Mouse (Mus musculus): ENCODE measurements around the gene Lrrc4c. TPM values are rescaled to one million over a fixed set of nuclear protein-coding genes. Genes with fewer than 3 reads are reported as not detected.
A peak's percentile ranks its signal among the peaks of the same experiment; 100 is the strongest.

Gene Lrrc4c
- polyA plus RNA-seq, 1 experiment from 2014 or later, result 24.3 TPM

DNA sequence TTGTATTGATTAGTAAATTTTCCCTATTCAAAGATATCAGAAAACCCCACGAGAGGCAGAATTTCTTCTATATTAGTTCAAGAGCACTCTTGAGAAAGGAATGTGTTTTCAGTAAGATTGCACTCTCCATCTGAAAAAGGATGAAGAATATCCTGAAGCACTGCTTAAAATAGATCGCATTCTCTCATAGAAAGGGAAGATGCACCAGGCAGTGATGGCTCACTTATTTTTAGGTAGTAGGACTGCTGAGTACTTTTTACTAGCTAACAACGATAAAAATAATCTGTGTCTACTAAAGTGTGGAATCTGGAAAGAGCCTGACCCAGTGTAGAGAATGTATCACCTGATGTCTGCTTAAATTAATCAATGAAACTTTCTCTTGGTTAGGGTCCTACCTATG is 820.5 kb downstream of the Lrrc4c start:
- Histone ChIP-seq H3K36me3 (no peaks in the 10 kb centered on the region), H3K4me2 (replicated peaks) (no peak overlapping the region), H3K27ac (replicated peaks) (no peak overlapping the region), H3K9me3 (no peaks in the 10 kb centered on the region), H3K9ac (replicated peaks) (no peak overlapping the region), H3K4me1 (no peaks in the 10 kb centered on the region), H3K4me3 (no peak overlapping the region), H3K27me3 (no peaks in the 10 kb centered on the region)
- 90% methylated on average over 3 of the region's 3 CpGs for WGBS
- no peak for ATAC-seq (replicated peaks)

DNA sequence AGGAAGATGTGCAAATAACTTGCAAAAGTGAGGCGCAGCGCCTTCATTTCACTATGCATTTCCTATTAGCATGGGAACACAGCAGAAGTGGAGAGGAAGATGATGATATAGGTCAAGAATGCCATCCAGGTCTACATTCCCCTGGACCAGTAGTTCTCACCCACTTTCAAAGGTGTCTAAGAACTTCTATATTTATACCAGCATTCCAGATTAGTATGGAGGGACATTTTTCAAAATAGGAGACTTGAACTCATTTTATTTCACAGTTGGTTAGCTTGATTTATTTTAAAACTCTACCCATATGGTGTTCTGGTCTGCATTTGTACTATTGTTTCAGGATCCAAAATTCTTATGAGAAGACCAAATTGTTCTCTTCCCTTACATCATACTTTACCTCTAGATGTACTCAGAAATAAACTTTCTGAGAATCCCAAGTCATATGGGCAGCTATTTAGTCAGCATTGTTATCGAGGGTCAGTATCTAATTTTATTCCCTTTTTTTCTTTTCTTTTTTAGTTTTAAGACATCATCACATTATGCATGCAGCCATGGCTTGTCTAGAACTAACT is 833.7 kb downstream of the Lrrc4c start:
- Histone ChIP-seq H3K27ac (replicated peaks) (no peak overlapping the region), H3K9ac (replicated peaks) (no peak overlapping the region), H3K4me3 (no peak overlapping the region), H3K9me3 (no peaks in the 10 kb centered on the region), H3K27me3 (no peaks in the 10 kb centered on the region), H3K4me2 (replicated peaks) (no peak overlapping the region), H3K36me3 (no peaks in the 10 kb centered on the region), H3K4me1 (no peaks in the 10 kb centered on the region)
- WGBS, result 91% methylated on average over 3 of the region's 3 CpGs
- ATAC-seq (replicated peaks), result no peak

DNA sequence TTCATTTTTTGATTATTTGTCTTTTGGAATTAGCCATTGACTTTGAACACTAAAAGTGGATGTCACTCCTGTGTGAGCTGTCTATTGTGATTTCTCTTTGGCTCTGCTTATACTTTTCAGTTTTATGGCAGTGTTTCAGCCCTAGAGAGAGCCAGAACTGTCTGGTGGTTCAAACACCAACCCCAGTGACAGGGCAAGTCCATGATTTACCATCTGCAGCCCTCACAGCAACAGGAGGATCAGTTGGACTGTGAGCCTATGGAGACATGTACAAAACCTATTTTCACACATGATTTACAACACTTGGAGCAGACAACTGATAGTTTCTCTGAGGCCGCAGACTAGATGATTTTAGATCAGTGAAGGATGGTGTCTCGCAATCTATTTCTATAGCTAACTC is 847.8 kb downstream of the Lrrc4c start:
- ATAC-seq (replicated peaks), result peak; percentile 46; the same call in 1 of the 2 replicates
- Histone ChIP-seq H3K4me2 (replicated peaks) (no peak overlapping the region), H3K27ac (replicated peaks) (no peak overlapping the region), H3K9ac (replicated peaks) (no peak overlapping the region), H3K27me3 (no peaks in the 10 kb centered on the region), H3K36me3 (no peaks in the 10 kb centered on the region), H3K9me3 (no peaks in the 10 kb centered on the region), H3K4me1 (no peaks in the 10 kb centered on the region), H3K4me3 (no peak overlapping the region)
- WGBS, result 78% methylated on average over 2 of the region's 2 CpGs

DNA sequence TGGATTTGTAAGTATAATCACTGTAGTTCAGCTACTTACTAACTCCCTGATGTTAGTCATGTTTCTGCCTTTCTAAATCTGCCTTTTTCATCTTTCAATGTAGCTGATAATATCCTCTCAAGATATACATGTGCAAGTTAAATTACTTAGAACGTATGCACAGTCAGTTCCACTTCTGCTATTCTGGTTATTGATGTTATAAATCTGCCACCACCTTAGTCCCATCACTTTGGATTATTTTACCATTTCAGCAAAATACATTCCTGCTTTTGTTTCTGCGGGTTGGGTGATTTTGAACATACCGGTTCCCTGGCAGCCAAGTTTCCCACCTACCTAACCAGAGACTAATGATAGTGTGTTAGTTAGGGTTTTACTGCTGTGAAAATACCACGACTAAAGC is 860.4 kb downstream of the Lrrc4c start:
- no peaks in the 10 kb centered on the region for H3K27me3 ChIP-seq
- no peak overlapping the region for H3K9ac ChIP-seq (replicated peaks)
- no peak overlapping the region for H3K4me2 ChIP-seq (replicated peaks)
- H3K4me1 ChIP-seq, result no peaks in the 10 kb centered on the region
- no peaks in the 10 kb centered on the region for H3K36me3 ChIP-seq
- WGBS, result 88% methylated on average over 4 of the region's 4 CpGs
- H3K27ac ChIP-seq (replicated peaks), result no peak overlapping the region
- H3K4me3 ChIP-seq, result no peak overlapping the region
- no peak for ATAC-seq (replicated peaks)
- H3K9me3 ChIP-seq, result no peaks in the 10 kb centered on the region

DNA sequence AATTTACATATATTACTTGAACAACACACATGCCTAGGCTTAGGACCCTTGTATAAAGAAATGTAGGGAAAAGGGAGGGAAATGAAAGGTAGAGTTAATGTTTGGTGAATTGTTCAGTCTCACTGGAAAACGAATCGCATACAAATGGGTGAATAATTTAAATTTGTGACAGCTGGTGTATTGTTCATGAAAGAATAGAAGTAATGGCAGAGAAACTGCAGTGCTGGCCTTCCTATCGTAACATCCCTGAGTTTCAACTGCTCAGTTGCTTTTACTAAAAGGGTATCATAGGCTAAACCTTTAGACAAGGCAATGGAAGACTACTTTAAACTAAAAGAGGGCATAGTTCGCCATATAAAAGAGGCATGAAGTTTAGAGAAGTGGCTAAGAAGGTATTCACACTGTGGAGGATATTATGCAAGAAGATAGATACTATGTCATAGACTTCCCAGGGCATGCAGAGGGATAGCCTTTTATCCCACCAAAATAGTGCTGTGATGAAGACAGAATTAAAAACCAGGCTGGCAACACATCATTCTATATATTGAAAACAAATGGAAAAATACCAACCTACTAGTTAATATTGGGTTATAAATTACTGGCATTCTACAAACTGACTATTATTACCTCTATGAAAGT is 879.1 kb downstream of the Lrrc4c start:
- Histone ChIP-seq H3K4me3 (no peak overlapping the region), H3K36me3 (no peaks in the 10 kb centered on the region), H3K9ac (replicated peaks) (no peak overlapping the region), H3K4me1 (peaks cover 4% of the 10 kb centered on the region; the same call in 1 of the 2 replicates), H3K27ac (replicated peaks) (no peak overlapping the region), H3K4me2 (replicated peaks) (no peak overlapping the region), H3K9me3 (no peaks in the 10 kb centered on the region), H3K27me3 (no peaks in the 10 kb centered on the region)
- WGBS, result 28% methylated on average over 4 of the region's 4 CpGs
- no peak for ATAC-seq (replicated peaks)

DNA sequence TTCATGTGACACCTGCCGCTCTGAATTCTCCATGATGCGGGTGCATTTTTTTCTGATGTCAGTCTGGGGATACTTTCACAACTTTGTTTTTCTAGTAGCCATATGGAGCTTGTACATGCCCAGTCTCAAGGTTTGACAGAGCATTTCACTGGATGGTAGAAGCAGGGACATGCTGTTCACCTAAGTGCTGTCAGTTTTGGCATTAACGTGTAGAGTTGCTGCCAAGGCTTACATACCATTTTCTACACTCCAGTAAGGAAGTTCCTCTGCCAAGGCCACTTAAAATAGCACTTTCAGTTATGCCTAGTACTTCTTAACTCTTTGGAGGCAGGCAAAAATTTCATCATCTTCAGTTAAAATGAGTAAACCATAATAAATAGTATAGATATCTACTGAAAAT is 915.0 kb downstream of the Lrrc4c start:
- Histone ChIP-seq H3K9ac (replicated peaks) (no peak overlapping the region), H3K27ac (replicated peaks) (0 out of 2 replicates have a peak overlapping the region, but pooled peaks have one; percentile 23), H3K4me1 (peaks cover 4% of the 10 kb centered on the region; the same call in 1 of the 2 replicates), H3K27me3 (no peaks in the 10 kb centered on the region), H3K9me3 (no peaks in the 10 kb centered on the region), H3K36me3 (no peaks in the 10 kb centered on the region), H3K4me2 (replicated peaks) (no peak overlapping the region), H3K4me3 (no peak overlapping the region)
- ATAC-seq (replicated peaks), result peak; percentile 82
- 54% methylated on average over 3 of the region's 3 CpGs for WGBS

DNA sequence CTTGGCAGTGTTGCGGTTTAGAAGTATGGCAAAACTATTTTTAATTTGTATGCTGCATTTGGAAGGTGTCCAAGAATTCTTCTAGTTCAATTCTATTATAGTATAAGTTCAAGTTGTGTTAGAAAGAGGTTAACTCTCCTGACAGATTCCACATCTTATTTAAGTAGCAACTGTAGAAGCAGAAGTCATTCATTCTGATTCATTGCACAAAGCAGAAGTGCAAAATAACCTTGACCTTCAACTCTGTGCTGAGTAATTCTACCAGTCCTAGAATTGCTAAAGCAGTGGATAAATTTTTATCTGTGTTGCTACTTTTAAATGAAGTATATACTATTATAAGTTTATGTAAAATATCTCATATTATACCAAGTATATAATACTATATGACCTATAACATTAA is 916.1 kb downstream of the Lrrc4c start:
- Histone ChIP-seq H3K36me3 (no peaks in the 10 kb centered on the region), H3K4me3 (no peak overlapping the region), H3K27ac (replicated peaks) (no peak overlapping the region), H3K9ac (replicated peaks) (no peak overlapping the region), H3K27me3 (no peaks in the 10 kb centered on the region), H3K4me2 (replicated peaks) (no peak overlapping the region), H3K9me3 (no peaks in the 10 kb centered on the region), H3K4me1 (peaks cover 4% of the 10 kb centered on the region; the same call in 1 of the 2 replicates)
- ATAC-seq (replicated peaks), result no peak
- WGBS, result 68% methylated on average over 1 of the region's 1 CpGs

DNA sequence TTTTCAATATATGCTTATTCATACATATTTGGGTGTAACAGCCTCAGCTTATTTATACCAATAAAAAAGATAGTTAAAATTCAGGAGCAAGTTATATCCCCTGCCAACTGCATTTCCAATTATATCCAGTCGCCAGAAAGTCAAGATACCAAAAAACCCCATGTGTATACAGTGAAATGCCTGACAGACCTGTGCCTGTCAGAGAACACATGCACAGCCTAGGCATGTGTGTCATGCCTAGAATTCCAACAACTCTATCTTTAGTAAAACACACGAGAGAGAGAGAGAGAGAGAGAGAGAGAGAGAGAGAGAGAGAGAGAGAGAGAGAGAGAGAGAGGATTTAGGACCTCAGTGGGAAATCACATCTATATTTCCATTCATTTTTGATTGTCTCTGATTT is 956.7 kb downstream of the Lrrc4c start:
- Histone ChIP-seq H3K4me2 (replicated peaks) (no peak overlapping the region), H3K9me3 (no peaks in the 10 kb centered on the region), H3K36me3 (no peaks in the 10 kb centered on the region), H3K4me3 (no peak overlapping the region), H3K27ac (replicated peaks) (no peak overlapping the region), H3K9ac (replicated peaks) (no peak overlapping the region), H3K4me1 (no peaks in the 10 kb centered on the region), H3K27me3 (no peaks in the 10 kb centered on the region)
- WGBS, result 66% methylated on average over 2 of the region's 2 CpGs
- no peak for ATAC-seq (replicated peaks)

DNA sequence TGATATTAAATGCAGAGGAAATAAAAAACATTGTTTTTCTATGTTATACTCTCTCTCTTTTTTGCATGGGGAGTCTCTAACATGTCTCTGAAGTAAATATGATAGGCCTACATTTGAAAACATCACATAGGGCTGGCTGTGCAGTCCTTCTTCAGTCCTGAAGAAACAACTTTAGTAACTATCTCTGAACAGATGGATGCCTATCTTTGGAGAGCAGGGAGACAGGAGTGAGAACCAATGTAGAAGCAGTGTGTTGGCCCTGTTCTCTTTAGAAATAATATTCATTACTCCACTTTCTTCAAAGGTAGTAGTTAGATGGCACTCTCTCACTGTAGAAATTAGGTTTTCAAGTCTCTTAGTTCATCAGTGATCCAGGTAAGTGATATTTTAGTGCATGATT is 967.0 kb downstream of the Lrrc4c start:
- Histone ChIP-seq H3K36me3 (no peaks in the 10 kb centered on the region), H3K9me3 (no peaks in the 10 kb centered on the region), H3K4me3 (no peak overlapping the region), H3K4me2 (replicated peaks) (no peak overlapping the region), H3K27ac (replicated peaks) (no peak overlapping the region), H3K27me3 (no peaks in the 10 kb centered on the region), H3K9ac (replicated peaks) (no peak overlapping the region), H3K4me1 (no peaks in the 10 kb centered on the region)
- ATAC-seq (replicated peaks), result no peak

DNA sequence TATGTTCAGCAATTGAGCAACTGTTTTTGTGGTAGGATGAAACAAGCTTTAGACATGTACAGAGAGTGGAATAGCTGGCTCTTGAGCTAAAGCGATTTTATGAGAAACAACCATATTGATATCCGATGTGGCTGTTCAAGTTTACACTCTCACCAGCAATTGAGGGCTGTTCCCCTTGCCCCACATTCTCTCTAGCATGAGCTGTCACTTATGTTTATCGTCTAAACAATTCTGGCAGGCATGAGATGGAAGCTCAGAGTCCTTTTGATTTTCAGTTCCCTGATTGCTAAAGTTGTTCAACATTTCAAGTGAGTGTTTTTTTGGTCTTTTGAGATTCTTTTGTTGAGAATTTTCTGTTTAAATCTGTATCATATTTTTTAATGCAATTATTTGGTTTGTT is 976.2 kb downstream of the Lrrc4c start:
- Histone ChIP-seq H3K9me3 (no peaks in the 10 kb centered on the region), H3K4me2 (replicated peaks) (no peak overlapping the region), H3K27me3 (no peaks in the 10 kb centered on the region), H3K4me3 (no peak overlapping the region), H3K36me3 (no peaks in the 10 kb centered on the region), H3K27ac (replicated peaks) (no peak overlapping the region), H3K9ac (replicated peaks) (no peak overlapping the region), H3K4me1 (no peaks in the 10 kb centered on the region)
- no peak for ATAC-seq (replicated peaks)
- 84% methylated on average over 3 of the region's 3 CpGs for WGBS

DNA sequence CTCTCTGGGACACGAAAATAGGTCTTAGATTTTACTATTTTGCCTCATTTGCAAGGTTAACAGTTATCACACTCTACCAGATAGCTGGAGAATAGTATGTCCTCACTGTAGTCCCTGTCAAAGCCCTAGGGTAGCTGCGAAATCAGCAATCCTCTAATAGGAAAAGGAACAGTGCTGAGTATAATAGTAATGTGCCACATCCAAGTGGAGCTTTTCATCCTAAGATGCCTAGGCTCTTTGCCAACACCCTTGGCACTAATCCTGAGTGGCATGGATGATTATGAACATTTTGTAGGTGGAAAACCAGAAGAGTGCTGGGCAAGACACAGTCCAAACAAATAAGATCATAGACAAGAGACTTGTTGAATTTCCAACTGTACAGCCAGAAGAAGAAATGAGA is 981.7 kb downstream of the Lrrc4c start:
- Histone ChIP-seq H3K27me3 (no peaks in the 10 kb centered on the region), H3K9ac (replicated peaks) (no peak overlapping the region), H3K27ac (replicated peaks) (no peak overlapping the region), H3K4me1 (peaks cover 6% of the 10 kb centered on the region), H3K36me3 (no peaks in the 10 kb centered on the region), H3K4me2 (replicated peaks) (no peak overlapping the region), H3K9me3 (no peaks in the 10 kb centered on the region), H3K4me3 (no peak overlapping the region)
- ATAC-seq (replicated peaks), result peak; percentile 29; the same call in 1 of the 2 replicates
- 21% methylated on average over 2 of the region's 2 CpGs for WGBS

DNA sequence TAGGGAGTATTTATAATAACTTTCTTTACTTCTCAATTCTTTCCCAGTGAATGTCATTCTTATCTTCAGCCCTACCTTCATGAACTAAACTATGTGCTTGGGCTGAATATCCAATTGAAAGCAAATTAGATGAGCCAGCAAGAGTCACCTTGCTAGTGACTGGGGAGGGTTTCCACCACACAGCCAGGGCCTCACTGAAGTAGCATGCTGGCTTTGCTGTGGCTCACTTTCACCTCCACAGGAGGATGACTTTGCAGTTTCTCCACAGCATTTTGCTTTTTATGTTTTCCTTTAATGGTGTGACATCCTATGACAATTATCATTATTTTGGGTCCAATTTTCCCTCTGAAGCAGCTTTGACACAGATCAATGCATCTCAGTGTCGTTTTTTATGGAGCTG is 1000.0 kb downstream of the Lrrc4c start:
- Histone ChIP-seq H3K4me2 (replicated peaks) (no peak overlapping the region), H3K27ac (replicated peaks) (no peak overlapping the region), H3K36me3 (no peaks in the 10 kb centered on the region), H3K27me3 (no peaks in the 10 kb centered on the region), H3K4me1 (no peaks in the 10 kb centered on the region), H3K9ac (replicated peaks) (no peak overlapping the region), H3K4me3 (no peak overlapping the region), H3K9me3 (no peaks in the 10 kb centered on the region)
- no peak for ATAC-seq (replicated peaks)
- 43% methylated on average over 1 of the region's 1 CpGs for WGBS

DNA sequence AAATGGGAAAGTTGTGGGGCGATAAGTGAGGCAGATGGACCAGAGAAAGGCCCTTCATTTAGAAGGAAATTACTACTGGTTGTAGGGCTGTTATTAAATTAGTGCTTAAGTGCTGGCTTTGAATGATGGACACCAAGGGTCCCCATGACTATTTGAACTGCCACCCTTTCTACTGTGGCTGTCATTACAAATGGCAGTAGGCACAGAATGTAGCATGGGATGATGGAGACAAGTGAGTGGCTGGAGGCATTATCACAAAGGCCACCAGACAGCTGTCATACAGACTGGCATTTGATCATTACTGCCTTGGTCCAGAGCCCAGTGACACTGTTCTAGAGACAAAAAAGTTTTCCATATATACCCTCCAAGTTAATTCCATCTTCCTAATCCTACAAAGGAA is 1000.6 kb downstream of the Lrrc4c start:
- WGBS, result 87% methylated on average over 1 of the region's 1 CpGs
- H3K27ac ChIP-seq (replicated peaks), result no peak overlapping the region
- no peak overlapping the region for H3K9ac ChIP-seq (replicated peaks)
- H3K4me3 ChIP-seq, result no peak overlapping the region
- H3K4me1 ChIP-seq, result no peaks in the 10 kb centered on the region
- H3K9me3 ChIP-seq, result no peaks in the 10 kb centered on the region
- ATAC-seq (replicated peaks), result no peak
- no peaks in the 10 kb centered on the region for H3K27me3 ChIP-seq
- H3K36me3 ChIP-seq, result no peaks in the 10 kb centered on the region
- no peak overlapping the region for H3K4me2 ChIP-seq (replicated peaks)

Data from forebrain, embryonic 15.5 days (tissue).